Mouse (Mus musculus) retina, postnatal 1 day (tissue): ENCODE results near the gene Krtap29-1.

Source experiments
- DNase-seq: peaks from one replicate; pipeline ENCODE4 v3.0.0-alpha.2; 2012

Krtap29-1 gene

GRCm38 (mm10) chr11:99978953-99979352, at the start of gene Krtap29-1:
Gene Krtap29-1 (minus strand): TSS chr11:99979053.
- no peak for DNase-seq

GRCm38 (mm10) chr11:100021438-100021837, 42.6 kb upstream of the Krtap29-1 start:
- DNase-seq = no peak

- DNase-seq = no peak
Measured at GRCm38 (mm10) chr11:100019466-100019865, 40.6 kb upstream of the Krtap29-1 start.

GRCm38 (mm10) chr11:100016112-100016511, 37.3 kb upstream of the Krtap29-1 start, which contains the start of gene Krt33a:
Gene Krt33a (minus strand): TSS chr11:100016212.
- DNase-seq = no peak

GRCm38 (mm10) chr11:100013691-100014171, 34.9 kb upstream of the Krtap29-1 start:
- no peak for DNase-seq

GRCm38 (mm10) chr11:100010682-100011081, 31.8 kb upstream of the Krtap29-1 start:
- no peak for DNase-seq

- no peak for DNase-seq
Measured at GRCm38 (mm10) chr11:100008336-100008735, 29.5 kb upstream of the Krtap29-1 start.

- DNase-seq = peak; percentile 14
Measured at GRCm38 (mm10) chr11:100006624-100007023, 27.8 kb upstream of the Krtap29-1 start.

- no peak for DNase-seq
Measured at GRCm38 (mm10) chr11:100005905-100006304, 27.1 kb upstream of the Krtap29-1 start.

- DNase-seq = peak; percentile 63
Measured at GRCm38 (mm10) chr11:100004846-100005245, 26.0 kb upstream of the Krtap29-1 start.

GRCm38 (mm10) chr11:99999091-99999490, 20.2 kb upstream of the Krtap29-1 start:
- DNase-seq = no peak

GRCm38 (mm10) chr11:99994384-99994661, 15.5 kb upstream of the Krtap29-1 start:
- no peak for DNase-seq

- DNase-seq = peak; percentile 12
Measured at GRCm38 (mm10) chr11:99993620-99994383, 14.9 kb upstream of the Krtap29-1 start, which contains the start of gene Krtap17-1. Gene Krtap17-1 (minus strand): TSS chr11:99993994.

GRCm38 (mm10) chr11:99990571-99990970, 11.7 kb upstream of the Krtap29-1 start:
- no peak for DNase-seq

- no peak for DNase-seq
Measured at GRCm38 (mm10) chr11:99989881-99990405, 11.1 kb upstream of the Krtap29-1 start.

GRCm38 (mm10) chr11:99988530-99988929, 9.7 kb upstream of the Krtap29-1 start:
- no peak for DNase-seq

- DNase-seq = no peak
Measured at GRCm38 (mm10) chr11:99986180-99986647, 7.4 kb upstream of the Krtap29-1 start, which contains the start of gene Krtap16-1. Gene Krtap16-1 (minus strand): TSS chr11:99986597.

GRCm38 (mm10) chr11:99985291-99986092, 6.6 kb upstream of the Krtap29-1 start:
- peak; percentile 72 for DNase-seq

GRCm38 (mm10) chr11:99983442-99983841, 4.6 kb upstream of the Krtap29-1 start:
- no peak for DNase-seq

GRCm38 (mm10) chr11:99982731-99983130, 3.9 kb upstream of the Krtap29-1 start:
- DNase-seq = no peak

- no peak for DNase-seq
Measured at GRCm38 (mm10) chr11:99965961-99966360, 12.9 kb downstream of the Krtap29-1 start.

- peak; percentile 10 for DNase-seq
Measured at GRCm38 (mm10) chr11:99964213-99964612, 14.6 kb downstream of the Krtap29-1 start.

GRCm38 (mm10) chr11:99948175-99948574, 30.7 kb downstream of the Krtap29-1 start, which contains the start of gene Krtap9-5:
Gene Krtap9-5 (plus strand): TSS chr11:99948475.
- no peak for DNase-seq
